Mouse (Mus musculus) heart, adult 8-10 months (tissue): ENCODE data around the gene BC005561. TPM values are rescaled to one million over a fixed set of nuclear protein-coding genes. Genes with fewer than 3 reads are reported as not detected.
A peak's percentile ranks its signal among the peaks of the same experiment; 100 is the strongest.
"Not testable (repeated sequence)": the region's sequence is repeated elsewhere in the genome, so short reads cannot be mapped to it uniquely, and the experiment has no call there.

ENCODE experiments used
- DNase-seq: peaks from one replicate; pipeline ENCODE4 v3.0.0; 2022; ENCODE audit warnings: low spot score
- total RNA-seq, 4 experiments: library from RNA; stranded (reverse); gene quantifications; 2 replicates each; pipeline ENCODE4 v1.2.4; 2022

BC005561 gene
- 1 to 10 TPM; 3.5 to 4.7 (median 3.7) TPM for total RNA-seq

GRCm38 (mm10) chr5:104508195-104508891, at the start of gene BC005561:
Gene BC005561 (plus strand): TSS chr5:104508352.
- DNase-seq, result peak; percentile 78

- DNase-seq, result peak; percentile 71
These were observed 49.1 kb upstream of the BC005561 start, which contains the start of gene Pkd2 for GRCm38 (mm10) chr5:104458832-104459705. Gene Pkd2 (plus strand): TSS chr5:104459450.

GRCm38 (mm10) chr5:104459706-104460455, 48.3 kb upstream of the BC005561 start:
- DNase-seq, result peak; percentile 62

GRCm38 (mm10) chr5:104460456-104460838, 47.7 kb upstream of the BC005561 start:
- DNase-seq, result no peak

GRCm38 (mm10) chr5:104460856-104461255, 47.3 kb upstream of the BC005561 start:
- peak; percentile 56 for DNase-seq

- no peak for DNase-seq
These were observed 42.9 kb upstream of the BC005561 start for GRCm38 (mm10) chr5:104465279-104465678.

- peak; percentile 50 for DNase-seq
These were observed 42.4 kb upstream of the BC005561 start for GRCm38 (mm10) chr5:104465731-104466130.

GRCm38 (mm10) chr5:104466816-104467215, 41.3 kb upstream of the BC005561 start:
- DNase-seq, result no peak

- DNase-seq, result no peak
These were observed 39.6 kb upstream of the BC005561 start for GRCm38 (mm10) chr5:104468586-104468985.

- no peak for DNase-seq
These were observed 37.2 kb upstream of the BC005561 start for GRCm38 (mm10) chr5:104470981-104471391.

- peak; percentile 8 for DNase-seq
These were observed 35.8 kb upstream of the BC005561 start for GRCm38 (mm10) chr5:104472371-104472770.

GRCm38 (mm10) chr5:104480367-104480766, 27.8 kb upstream of the BC005561 start:
- DNase-seq, result no peak

- no peak for DNase-seq
These were observed 25.3 kb upstream of the BC005561 start for GRCm38 (mm10) chr5:104482856-104483255.

- no peak for DNase-seq
These were observed 16.6 kb upstream of the BC005561 start for GRCm38 (mm10) chr5:104491561-104491960.

- no peak for DNase-seq
These were observed 3.3 kb upstream of the BC005561 start for GRCm38 (mm10) chr5:104504883-104505282.

- no peak for DNase-seq
These were observed 340 bp upstream of the BC005561 start for GRCm38 (mm10) chr5:104507829-104508194.

- DNase-seq, result no peak
These were observed 3.1 kb downstream of the BC005561 start for GRCm38 (mm10) chr5:104511211-104511610.

- DNase-seq, result no peak
These were observed 30.5 kb downstream of the BC005561 start for GRCm38 (mm10) chr5:104538612-104539011.

- no peak for DNase-seq
These were observed 31.2 kb downstream of the BC005561 start for GRCm38 (mm10) chr5:104539331-104539730.

GRCm38 (mm10) chr5:104568079-104568478, 59.9 kb downstream of the BC005561 start:
- not testable (repeated sequence) for DNase-seq

GRCm38 (mm10) chr5:104570766-104571165, 62.6 kb downstream of the BC005561 start:
- DNase-seq, result no peak
